Mouse (Mus musculus): ENCODE measurements around the gene Dlgap3. TPM values are rescaled to one million over a fixed set of nuclear protein-coding genes. Genes with fewer than 3 reads are reported as not detected.
A peak's percentile ranks its signal among the peaks of the same experiment; 100 is the strongest.

The Dlgap3 gene
- 0.97 and 1.4 TPM in 2 replicates for polyA plus RNA-seq (2014; fragmentation: Nextera tagmentation; extraction: Ambion mirVana)

GRCm38 (mm10) chr4:127168914-127169345 lies at the start of gene Dlgap3:
Gene Dlgap3, plus strand, starts transcription at chr4:127169204.
- peak; percentile 65 for DNase-seq
- TF ChIP-seq CTCF (IDR thresholded peaks at IDR 0.05; ENCODE audit: low read depth), result no peak
- no peaks in the 10 kb centered on the region for H3K9me3 ChIP-seq (ENCODE audit: low read depth, low read length)

GRCm38 (mm10) chr4:127123391-127123790 lies 45.6 kb upstream of the Dlgap3 start, which contains the start of gene Tmem35b:
Gene Tmem35b, plus strand, starts transcription at chr4:127123691.
- H3K4me1 ChIP-seq (ENCODE audit: insufficient read depth), result no peaks in the 10 kb centered on the region
- no peak for TF ChIP-seq CTCF (IDR thresholded peaks at IDR 0.05; ENCODE audit: low read depth)
- no peak for DNase-seq
- H3K36me3 ChIP-seq (ENCODE audit: insufficient read depth), result no peaks in the 10 kb centered on the region
- H3K27ac ChIP-seq (ENCODE audit: low read depth), result no peak within 1 kb of the TSS
- H3K9me3 ChIP-seq (ENCODE audit: low read depth, low read length), result no peaks in the 10 kb centered on the region
- no peaks in the 10 kb centered on the region for H3K27me3 ChIP-seq (ENCODE audit: insufficient read depth, low read length)
- H3K4me2 ChIP-seq, result no peak within 1 kb of the TSS
- no peak for ATAC-seq (ENCODE audit: insufficient read depth)
- H3K4me3 ChIP-seq (ENCODE audit: low read depth, low read length), result no peak within 1 kb of the TSS
- 91% methylated on average over 5 of the region's 5 CpGs for WGBS
- no peak within 1 kb of the TSS for H3K9ac ChIP-seq

More at GRCm38 (mm10) chr4:127168914-127169345, at the start of gene Dlgap3:
- H3K4me3 ChIP-seq (ENCODE audit: low read depth, low read length), result peak within 1 kb of the TSS; percentile 66
- H3K9ac ChIP-seq, result peak within 1 kb of the TSS; percentile 48
- no peak within 1 kb of the TSS for H3K27ac ChIP-seq (ENCODE audit: low read depth)
- peaks cover 40% of the 10 kb centered on the region for H3K27me3 ChIP-seq (ENCODE audit: insufficient read depth, low read length)
- H3K4me2 ChIP-seq, result peak within 1 kb of the TSS; percentile 99
- WGBS, result under 1% methylated on average over 54 of the region's 67 CpGs
- ATAC-seq (ENCODE audit: insufficient read depth), result peak; percentile 66
- no peaks in the 10 kb centered on the region for H3K36me3 ChIP-seq (ENCODE audit: insufficient read depth)
- H3K4me1 ChIP-seq (ENCODE audit: insufficient read depth), result 0 out of 2 replicates have a peak, but pooled peaks cover 5% of the 10 kb centered on the region

DNA sequence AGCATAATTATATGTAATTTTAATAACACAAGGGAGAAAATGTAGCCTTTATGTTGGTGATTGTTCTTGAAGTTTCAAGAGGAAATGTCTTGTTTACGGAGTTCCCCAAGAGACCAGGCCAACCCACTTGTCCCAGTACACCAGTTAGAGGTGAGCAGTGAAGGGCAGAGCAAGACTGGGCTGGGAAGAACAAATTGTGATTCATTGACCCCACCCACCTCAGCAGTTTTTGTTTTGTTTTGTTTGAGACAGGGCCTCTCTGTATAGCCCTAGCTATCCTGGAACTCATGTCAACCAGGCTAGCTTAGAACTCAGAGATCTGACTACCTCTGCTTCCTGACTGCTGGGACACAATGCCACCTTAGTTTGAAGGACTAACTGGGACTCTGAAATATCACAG lies 44.7 kb upstream of the Dlgap3 start:
- H3K4me1 ChIP-seq (ENCODE audit: insufficient read depth), result no peaks in the 10 kb centered on the region
- no peak overlapping the region for H3K27ac ChIP-seq (ENCODE audit: low read depth)
- no peak overlapping the region for H3K9ac ChIP-seq
- H3K4me2 ChIP-seq, result no peak overlapping the region
- H3K27me3 ChIP-seq (ENCODE audit: insufficient read depth, low read length), result no peaks in the 10 kb centered on the region
- no peak for ATAC-seq (ENCODE audit: insufficient read depth)
- no peaks in the 10 kb centered on the region for H3K9me3 ChIP-seq (ENCODE audit: low read depth, low read length)
- no peak for DNase-seq
- WGBS, result 84% methylated on average over 1 of the region's 1 CpGs
- H3K4me3 ChIP-seq (ENCODE audit: low read depth, low read length), result no peak overlapping the region
- H3K36me3 ChIP-seq (ENCODE audit: insufficient read depth), result no peaks in the 10 kb centered on the region
- TF ChIP-seq CTCF (IDR thresholded peaks at IDR 0.05; ENCODE audit: low read depth), result no peak

DNA sequence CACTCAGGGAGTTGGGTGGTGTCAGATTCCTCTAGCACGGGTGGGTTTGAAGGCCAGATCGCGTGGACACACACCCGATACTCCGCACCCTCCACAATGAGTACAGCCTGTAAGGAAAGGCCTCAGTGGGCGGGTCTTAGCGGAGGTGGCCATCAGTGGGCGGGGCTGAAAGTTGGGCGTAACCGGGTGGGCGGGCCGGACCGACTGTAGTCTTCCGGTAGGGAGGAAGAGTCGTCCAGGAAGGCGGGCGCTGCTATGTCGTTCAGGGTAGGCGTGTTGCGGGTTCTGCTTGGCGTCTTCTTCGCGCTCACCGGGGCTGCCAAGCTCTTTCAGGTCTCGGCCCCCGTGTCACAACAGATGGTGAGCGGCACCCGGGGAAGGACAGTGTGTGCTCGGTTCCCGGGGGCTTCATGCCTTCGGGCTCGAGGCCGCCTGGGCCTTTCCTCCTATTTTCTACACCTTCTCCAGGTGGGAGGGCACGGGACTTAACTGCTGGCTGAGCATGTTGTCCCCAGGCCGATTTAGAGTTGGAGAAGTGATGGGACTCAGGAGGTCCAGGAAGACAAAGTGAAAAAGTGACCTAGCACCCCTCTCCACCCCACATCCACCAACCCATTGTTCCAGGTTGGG lies 43.1 kb upstream of the Dlgap3 start:
- Histone ChIP-seq H3K27me3 (ENCODE audit: insufficient read depth, low read length) (no peaks in the 10 kb centered on the region), H3K9ac (peak overlapping the region; percentile 72), H3K4me2 (peak overlapping the region; percentile 90), H3K36me3 (ENCODE audit: insufficient read depth) (no peaks in the 10 kb centered on the region), H3K27ac (ENCODE audit: low read depth) (0 out of 2 replicates have a peak overlapping the region, but pooled peaks have one; percentile 19), H3K9me3 (ENCODE audit: low read depth, low read length) (no peaks in the 10 kb centered on the region), H3K4me3 (ENCODE audit: low read depth, low read length) (peak overlapping the region; percentile 56), H3K4me1 (ENCODE audit: insufficient read depth) (no peaks in the 10 kb centered on the region)
- WGBS, result 1% methylated on average over 35 of the region's 35 CpGs
- TF ChIP-seq CTCF (IDR thresholded peaks at IDR 0.05; ENCODE audit: low read depth), result no peak
- ATAC-seq (ENCODE audit: insufficient read depth) (peak; percentile 99), DNase-seq (peak; percentile 97)

GRCm38 (mm10) chr4:127134687-127135086 lies 34.3 kb upstream of the Dlgap3 start:
- TF ChIP-seq CTCF (IDR thresholded peaks at IDR 0.05; ENCODE audit: low read depth), result no peak
- Histone ChIP-seq H3K27me3 (ENCODE audit: insufficient read depth, low read length) (no peaks in the 10 kb centered on the region), H3K36me3 (ENCODE audit: insufficient read depth) (no peaks in the 10 kb centered on the region), H3K4me2 (no peak overlapping the region), H3K9me3 (ENCODE audit: low read depth, low read length) (no peaks in the 10 kb centered on the region), H3K4me1 (ENCODE audit: insufficient read depth) (no peaks in the 10 kb centered on the region), H3K9ac (no peak overlapping the region), H3K27ac (ENCODE audit: low read depth) (no peak overlapping the region), H3K4me3 (ENCODE audit: low read depth, low read length) (no peak overlapping the region)
- 38% methylated on average over 1 of the region's 1 CpGs for WGBS
- DNase-seq, result no peak
- no peak for ATAC-seq (ENCODE audit: insufficient read depth)

- Histone ChIP-seq H3K27ac (ENCODE audit: low read depth) (no peak overlapping the region), H3K4me3 (ENCODE audit: low read depth, low read length) (no peak overlapping the region), H3K9ac (no peak overlapping the region), H3K4me2 (no peak overlapping the region), H3K36me3 (ENCODE audit: insufficient read depth) (no peaks in the 10 kb centered on the region), H3K4me1 (ENCODE audit: insufficient read depth) (no peaks in the 10 kb centered on the region), H3K9me3 (ENCODE audit: low read depth, low read length) (no peaks in the 10 kb centered on the region), H3K27me3 (ENCODE audit: insufficient read depth, low read length) (no peaks in the 10 kb centered on the region)
- ATAC-seq (ENCODE audit: insufficient read depth) (no peak), DNase-seq (no peak)
- no peak for TF ChIP-seq CTCF (IDR thresholded peaks at IDR 0.05; ENCODE audit: low read depth)
- WGBS, result 83% methylated on average over 5 of the region's 5 CpGs
Observed at GRCm38 (mm10) chr4:127137591-127137990, 31.4 kb upstream of the Dlgap3 start.

DNA sequence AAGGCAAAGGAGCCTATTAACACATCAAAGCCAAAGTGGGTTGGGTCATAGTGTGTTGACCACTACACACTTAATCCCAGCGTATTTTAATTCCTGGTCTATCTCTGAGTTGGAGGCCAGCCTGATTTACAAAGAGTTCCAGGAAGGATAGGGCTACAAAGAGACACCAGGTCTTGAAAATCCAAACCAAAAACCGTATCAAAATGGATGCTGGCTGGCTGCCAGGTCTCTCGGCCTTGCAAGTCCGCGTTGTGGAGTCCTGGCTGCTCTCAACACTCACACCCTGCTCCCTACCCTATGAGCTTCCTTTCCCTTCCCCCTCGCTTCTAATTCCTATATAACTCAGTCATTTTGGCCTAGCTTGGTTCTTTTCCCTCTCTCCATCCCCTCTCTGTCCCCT lies 30.5 kb upstream of the Dlgap3 start:
- Histone ChIP-seq H3K27ac (ENCODE audit: low read depth) (no peak overlapping the region), H3K4me1 (ENCODE audit: insufficient read depth) (no peaks in the 10 kb centered on the region), H3K4me3 (ENCODE audit: low read depth, low read length) (no peak overlapping the region), H3K4me2 (no peak overlapping the region), H3K9me3 (ENCODE audit: low read depth, low read length) (no peaks in the 10 kb centered on the region), H3K36me3 (ENCODE audit: insufficient read depth) (no peaks in the 10 kb centered on the region), H3K9ac (no peak overlapping the region), H3K27me3 (ENCODE audit: insufficient read depth, low read length) (no peaks in the 10 kb centered on the region)
- TF ChIP-seq CTCF (IDR thresholded peaks at IDR 0.05; ENCODE audit: low read depth), result no peak
- 32% methylated on average over 6 of the region's 6 CpGs for WGBS
- peak; percentile 62 for DNase-seq
- no peak for ATAC-seq (ENCODE audit: insufficient read depth)
